Mouse (Mus musculus): ENCODE data around the gene Acss1.

Gene Acss1

DNA sequence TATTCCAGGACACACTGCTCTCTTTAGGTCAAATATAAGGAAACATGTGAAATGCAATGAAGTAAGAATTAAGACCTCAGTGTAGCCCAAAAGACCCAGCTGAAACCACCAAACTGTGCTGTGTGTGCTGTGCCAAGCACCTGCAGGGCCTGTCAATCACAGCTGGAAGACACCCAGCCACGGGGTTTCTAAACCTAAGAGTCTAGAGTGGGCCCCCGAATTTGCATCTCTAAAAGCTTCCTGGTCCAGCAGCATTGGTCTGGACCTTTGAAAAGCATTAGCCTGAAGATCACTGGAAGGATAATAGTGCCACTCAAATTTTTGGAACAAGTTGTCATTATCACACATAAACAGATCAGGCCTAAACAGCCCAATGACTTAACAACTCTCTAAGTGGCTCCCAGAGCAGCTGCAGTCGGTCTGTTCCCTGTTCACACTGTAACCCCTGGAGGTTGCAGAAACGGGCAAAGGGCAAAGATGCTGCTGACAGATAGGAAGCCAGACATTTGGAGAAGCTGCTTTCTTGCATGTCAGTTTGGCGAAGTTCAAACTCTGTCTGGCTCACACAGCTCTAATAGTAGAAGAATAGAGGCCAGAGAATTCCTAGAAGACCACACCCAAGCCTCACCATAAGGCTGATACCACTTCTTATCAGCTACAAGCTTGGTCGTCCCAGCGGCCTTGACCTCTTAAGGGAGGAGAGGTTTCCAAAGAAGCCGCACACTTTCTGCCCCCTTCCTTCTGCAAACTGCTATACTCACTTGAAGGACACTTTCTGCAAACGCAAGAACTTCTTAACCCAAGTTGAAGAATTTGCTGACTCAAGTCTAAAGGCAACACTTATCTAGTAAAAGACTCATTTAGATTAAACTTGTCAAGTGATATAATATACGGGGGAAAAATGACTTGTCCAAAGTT lies 2.5 kb downstream of the Acss1 start:
- DNase-seq = peak; percentile 75

DNA sequence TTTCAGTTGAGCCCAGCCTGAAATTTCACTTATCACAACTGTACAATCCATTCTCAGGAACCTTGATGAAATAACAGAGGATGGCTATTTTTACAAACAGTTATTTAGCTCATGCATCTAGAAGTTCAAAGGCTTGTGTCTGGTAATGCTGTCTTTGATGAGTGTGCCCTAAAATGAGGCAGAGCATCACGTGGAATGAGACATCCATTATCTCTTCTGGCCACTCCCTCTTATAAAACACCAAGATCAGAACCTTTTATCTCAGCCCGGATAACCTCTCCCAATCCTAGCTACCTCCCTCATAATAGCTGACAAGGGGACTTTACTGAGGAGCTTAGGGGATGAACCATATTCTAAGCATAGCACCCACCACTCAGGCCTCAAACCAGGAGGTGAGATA lies 3.3 kb downstream of the Acss1 start:
- DNase-seq = no peak

- peak; percentile 66 for DNase-seq
These were observed 4.0 kb downstream of the Acss1 start for GRCm38 (mm10) chr2:150664152-150664920.

- no peak for DNase-seq
These were observed 5.0 kb downstream of the Acss1 start for GRCm38 (mm10) chr2:150663255-150663654.

GRCm38 (mm10) chr2:150662007-150662406 lies 6.3 kb downstream of the Acss1 start:
- no peak for DNase-seq

DNA sequence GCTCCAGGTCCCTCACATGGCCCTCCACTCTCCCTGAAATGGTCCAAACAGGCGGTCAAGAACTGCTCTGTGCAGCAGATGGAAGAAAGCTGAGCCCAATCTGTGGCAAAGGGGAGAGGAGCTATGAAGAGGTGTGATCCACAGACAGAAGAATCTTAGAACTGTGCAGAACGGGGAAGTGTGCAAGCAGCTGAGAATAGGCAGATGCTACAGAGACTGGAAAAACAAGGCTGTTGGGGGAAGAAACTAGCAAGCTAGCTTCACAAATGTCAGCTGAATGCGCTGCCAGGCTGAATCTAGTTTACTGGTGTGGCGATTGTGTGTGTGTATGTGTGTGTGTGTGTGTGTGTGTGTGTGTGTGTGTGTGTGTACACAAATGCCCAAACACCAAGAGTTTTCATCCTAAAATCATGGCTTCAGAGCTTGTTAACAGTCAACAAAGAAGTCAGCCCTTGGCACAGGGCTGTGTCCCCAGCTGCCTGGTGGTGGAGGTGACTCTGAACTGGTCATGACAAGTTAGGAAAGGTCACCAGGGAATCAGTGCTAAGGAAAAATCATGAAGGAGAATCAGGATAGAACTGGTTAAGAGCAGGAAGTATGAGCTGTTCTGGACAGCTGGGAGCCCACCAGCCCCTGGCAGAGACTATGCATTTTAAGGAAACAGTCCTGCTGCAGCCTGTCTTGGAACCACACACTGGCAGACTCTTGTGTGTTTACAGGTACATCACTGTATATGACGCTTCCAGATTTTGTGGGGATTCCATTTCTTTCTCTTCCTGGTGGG lies 7.4 kb downstream of the Acss1 start:
- DNase-seq = peak; percentile 65

DNA sequence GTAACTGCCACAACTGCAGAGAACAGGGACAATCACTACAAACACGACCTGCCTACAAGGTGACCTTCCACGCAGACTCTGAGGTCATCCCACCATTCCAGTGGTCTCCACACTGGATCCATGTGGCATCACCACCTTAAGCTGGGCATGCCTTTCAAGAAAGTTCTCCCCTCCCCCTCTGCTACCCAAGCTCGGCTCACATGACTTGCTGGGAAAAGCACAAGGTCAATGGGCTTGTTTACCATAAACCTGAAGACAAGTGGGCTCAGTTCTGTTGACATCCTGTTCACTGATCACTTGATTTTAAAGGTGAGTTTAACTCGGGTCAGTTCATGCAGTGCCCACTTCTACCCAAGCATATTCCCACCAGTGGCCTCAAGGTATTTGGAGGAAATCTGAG lies 8.3 kb downstream of the Acss1 start:
- no peak for DNase-seq

- no peak for DNase-seq
These were observed 11.1 kb downstream of the Acss1 start for GRCm38 (mm10) chr2:150656975-150657768.

DNA sequence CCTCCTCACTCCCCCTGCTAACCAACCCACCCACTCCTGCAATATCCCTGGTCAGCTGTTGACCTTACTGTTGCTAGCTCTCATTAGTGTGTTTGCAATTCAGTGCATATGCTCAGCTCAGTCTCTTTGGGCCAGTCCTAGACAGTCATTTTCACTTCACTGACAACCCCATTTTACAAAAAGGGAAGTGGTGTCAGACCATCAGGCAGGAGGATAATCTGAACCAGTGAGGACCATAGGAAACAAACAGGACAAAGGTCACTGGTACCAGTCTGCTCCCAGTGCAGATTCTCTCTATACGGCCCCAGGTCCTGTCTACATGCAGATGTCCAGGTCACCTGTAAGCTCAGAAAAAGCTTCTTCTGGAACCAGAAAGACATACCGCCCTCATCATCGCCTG lies 12.2 kb downstream of the Acss1 start:
- no peak for DNase-seq

- DNase-seq = no peak
These were observed 13.0 kb downstream of the Acss1 start for GRCm38 (mm10) chr2:150655290-150655689.

DNA sequence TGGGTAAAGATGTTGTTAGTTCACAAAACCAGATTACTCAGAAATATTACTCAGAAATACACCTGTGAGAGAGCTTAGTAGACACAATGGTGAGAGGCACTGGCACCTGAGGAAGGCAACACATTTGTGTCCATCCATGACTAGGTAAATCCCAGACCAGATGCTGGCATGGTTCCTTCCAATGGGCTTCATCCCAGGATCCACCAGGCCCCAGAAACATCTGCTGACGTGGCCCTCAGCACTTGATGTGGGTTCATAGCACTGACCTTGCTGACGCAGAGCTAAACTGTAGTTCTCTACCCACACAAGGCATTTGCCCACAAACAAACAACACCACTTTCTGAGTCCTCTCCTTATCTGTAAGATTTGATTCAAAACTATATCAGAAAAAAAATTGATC lies 13.5 kb downstream of the Acss1 start:
- peak; percentile 67 for DNase-seq

DNA sequence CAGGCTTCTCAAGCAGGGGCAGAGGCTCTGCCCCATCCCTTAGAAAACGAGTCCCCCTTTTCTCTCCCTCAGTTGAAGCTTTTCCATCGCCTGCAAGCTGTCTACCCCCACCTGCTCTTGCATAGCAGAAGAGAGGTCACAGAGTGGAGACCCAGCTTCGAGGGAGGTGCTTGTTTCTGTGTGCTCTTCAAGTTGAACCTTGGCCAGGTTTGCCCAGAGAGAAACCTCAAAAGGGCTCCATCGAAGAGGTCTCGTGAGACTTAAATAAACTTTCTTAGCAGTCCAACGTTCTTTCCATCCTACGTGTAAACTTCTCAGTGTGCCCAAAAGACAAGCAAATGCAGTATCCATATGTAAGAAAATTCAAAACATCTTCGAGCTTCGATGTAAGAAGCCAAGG lies 16.9 kb downstream of the Acss1 start:
- no peak for DNase-seq

DNA sequence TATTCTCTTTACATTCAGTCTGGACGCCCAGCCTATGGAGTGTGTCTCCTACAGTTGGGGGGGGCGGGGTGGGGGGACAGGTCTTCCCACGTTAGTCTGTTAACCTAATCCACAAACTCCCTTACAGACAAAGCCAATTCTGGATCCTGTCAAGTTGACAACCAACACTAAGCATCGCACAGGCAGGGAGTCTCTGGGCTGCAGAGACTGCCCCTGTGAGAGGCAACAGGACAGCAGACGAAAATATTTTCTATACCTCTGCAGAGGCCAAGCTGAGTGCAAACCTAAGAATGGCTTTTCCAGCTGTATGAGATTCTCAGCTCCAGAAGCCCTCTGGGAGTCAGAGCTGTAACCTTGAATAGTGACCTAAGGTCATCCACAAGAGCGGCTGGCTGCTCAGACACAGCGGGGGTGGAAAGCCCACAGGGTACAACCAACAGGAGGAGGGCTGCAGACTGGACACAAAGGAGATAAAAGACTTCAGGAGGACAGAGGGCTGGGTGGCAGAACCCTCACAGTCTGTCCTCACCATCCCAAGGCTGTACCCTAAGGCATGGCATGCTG lies 17.7 kb downstream of the Acss1 start:
- DNase-seq = no peak

GRCm38 (mm10) chr2:150648300-150648895 lies 19.9 kb downstream of the Acss1 start:
- DNase-seq = peak; percentile 38

- peak; percentile 65 for DNase-seq
These were observed 20.5 kb downstream of the Acss1 start for GRCm38 (mm10) chr2:150647681-150648299.

- no peak for DNase-seq
These were observed 21.7 kb downstream of the Acss1 start for GRCm38 (mm10) chr2:150646411-150647121.

DNA sequence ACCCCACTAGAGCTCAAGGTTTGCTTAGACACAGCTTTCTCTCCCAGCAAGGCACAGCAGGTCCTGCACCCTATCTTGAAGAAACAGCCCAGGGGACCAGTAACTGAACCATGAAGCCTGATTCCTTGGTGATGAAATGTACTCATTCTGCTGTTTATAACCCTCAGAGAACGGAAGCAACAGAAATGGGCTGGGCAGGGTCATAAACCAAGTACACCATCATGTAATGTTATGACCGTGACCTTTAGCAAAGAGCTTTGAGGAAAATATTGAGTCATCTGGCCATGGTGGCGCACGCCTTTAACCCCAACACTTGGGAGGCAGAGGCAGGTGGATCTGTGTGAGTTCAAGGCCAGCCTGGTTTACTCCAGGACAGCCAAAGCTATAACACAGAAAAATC lies 23.1 kb downstream of the Acss1 start:
- no peak for DNase-seq

DNA sequence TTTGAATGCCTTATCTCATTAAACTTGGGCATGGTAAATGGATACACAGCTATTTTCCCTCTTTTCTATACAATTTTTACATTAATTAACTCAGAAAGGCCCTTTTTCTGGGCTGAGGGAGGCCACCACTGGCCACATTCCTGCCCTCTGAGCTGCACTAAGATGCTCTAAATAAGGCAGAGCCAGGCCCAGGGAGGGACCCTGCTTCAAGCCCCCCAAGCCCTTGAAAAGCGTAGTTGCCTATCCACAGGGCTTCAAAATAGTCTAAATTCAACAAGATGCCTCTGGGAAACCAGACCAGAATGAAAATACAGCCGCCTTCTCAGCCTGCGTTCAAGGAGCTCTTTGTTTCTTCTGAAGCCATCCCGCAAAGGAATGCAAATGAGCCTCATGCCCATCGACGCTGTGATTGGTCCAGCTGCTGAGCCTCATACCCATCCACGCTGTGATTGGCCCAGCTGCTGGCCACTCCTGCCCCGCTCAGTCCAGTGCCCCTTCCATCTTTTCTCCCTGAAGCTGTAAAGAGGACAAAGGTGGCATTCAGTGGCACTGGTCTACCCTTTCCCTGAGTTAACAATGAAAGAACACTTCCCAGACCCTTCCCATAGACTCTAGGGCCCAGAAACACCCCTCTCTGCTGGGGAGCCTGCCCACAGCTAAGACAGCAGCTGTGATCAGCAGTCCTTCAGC lies 24.4 kb downstream of the Acss1 start:
- DNase-seq = no peak

DNA sequence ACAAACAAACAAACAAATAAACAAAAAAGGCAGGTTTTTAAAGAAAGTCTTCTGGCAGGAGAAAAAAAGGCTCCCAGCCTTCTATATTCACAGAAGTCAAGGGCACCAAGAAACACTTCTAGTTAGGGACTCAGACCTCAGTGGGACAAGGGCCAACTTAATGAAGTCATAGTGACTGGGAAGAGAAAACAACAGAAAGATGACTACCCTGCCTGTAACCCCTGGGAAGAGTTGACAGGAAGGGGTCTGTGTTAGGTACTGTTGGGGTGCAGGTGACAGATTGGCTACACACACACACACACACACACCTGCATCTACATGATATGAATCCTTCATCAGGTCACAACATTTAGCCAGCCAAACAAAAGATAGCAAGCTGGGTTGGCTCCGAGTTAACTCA lies 25.1 kb downstream of the Acss1 start:
- DNase-seq = no peak

DNA sequence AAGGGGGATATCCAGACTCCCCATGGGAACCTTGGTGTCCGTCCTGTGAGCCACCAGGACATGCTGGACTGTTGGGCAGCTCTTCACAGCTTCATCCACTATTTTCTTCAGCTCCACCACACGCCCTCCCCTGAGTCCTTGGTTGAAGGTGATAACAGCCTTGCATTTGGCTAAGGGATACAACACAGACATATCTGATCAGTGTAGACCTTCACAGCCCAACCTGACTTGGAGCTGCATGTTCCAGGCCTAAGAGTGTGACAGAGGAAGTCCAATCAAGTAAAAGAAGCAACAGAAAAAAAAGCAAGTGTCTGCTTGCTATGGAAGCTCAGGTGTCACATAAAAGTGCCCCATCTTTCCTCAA lies 29.9 kb downstream of the Acss1 start:
- no peak for DNase-seq
